ENCODE assay signal across 8 mouse cellular contexts in the genomic region with DNA sequence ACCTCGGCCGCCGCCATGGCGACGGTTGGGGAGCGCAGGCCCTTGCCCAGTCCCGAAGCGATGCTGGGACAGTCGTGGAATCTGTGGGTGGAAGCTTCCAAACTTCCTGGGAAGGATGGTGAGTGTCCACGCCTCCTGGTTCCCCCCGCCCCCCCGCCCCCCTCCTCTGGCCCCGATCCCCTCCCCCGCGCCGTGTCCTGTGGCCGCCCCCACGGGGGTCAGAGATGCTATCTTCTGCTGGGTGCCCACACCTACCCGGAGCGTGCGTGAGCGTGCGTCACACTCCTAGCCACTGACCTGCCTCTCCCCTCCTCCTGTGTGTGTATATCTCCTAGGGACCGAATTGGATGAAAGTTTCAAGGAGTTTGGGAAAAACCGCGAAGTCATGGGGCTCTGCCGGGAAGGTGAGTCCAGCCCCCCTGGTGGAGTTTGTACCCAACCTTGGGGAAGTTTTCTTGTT. TPM values are rescaled to one million over a fixed set of nuclear protein-coding genes. Genes with fewer than 3 reads are reported as not detected.
DNase-seq lines count a peak whose midpoint lies in the region; ATAC-seq and TF ChIP-seq lines count a peak whose summit lies in the region.

No protein-coding gene starts in this region.

- DNase-seq in kidney, adult 2 months, result no peak
- DNase-seq in kidney, adult 18-20 months, result no peak
- peak; percentile 67 to 72 for DNase-seq in cerebellum, adult 18-20 months
- no peak for DNase-seq in hindbrain, embryonic 10.5 days (ENCODE audit: low spot score)
- peak; percentile 26 for DNase-seq in liver, embryonic 13.5 days
- DNase-seq in B cell, adult 2 months, result no peak

- no peaks in the 10 kb centered on the region; the same call in 1 of the 2 replicates for H3K36me3 ChIP-seq in kidney, adult 2 months (ENCODE audit: control insufficient read depth, insufficient read depth, low read length)
- no peaks in the 10 kb centered on the region for H3K36me3 ChIP-seq in E14TG2a.4 (ENCODE audit: insufficient read depth, low read length)
- peaks cover 11% of the 10 kb centered on the region; the same call in 1 of the 2 replicates for H3K36me3 ChIP-seq in hindbrain, embryonic 10.5 days
- 0 out of 2 replicates have a peak, but pooled peaks cover 4% of the 10 kb centered on the region for H3K36me3 ChIP-seq in liver, embryonic 13.5 days
- 0 out of 2 replicates have a peak, but pooled peaks cover 4% of the 10 kb centered on the region for H3K36me3 ChIP-seq in neural tube, embryonic 13.5 days

- TF ChIP-seq CTCF in kidney, adult 2 months (conservative IDR thresholded peaks at IDR 0.05; ENCODE audit: insufficient read depth, insufficient read length, low read depth, low read length), result no peak
- TF ChIP-seq CTCF in E14TG2a.4 (conservative IDR thresholded peaks at IDR 0.05; ENCODE audit: low read length), result no peak

- H3K4me2 ChIP-seq in liver, embryonic 13.5 days, result peak overlapping the region; percentile 94
- peak overlapping the region; percentile 90 for H3K4me2 ChIP-seq in neural tube, embryonic 13.5 days

- H3K9ac ChIP-seq in liver, embryonic 13.5 days, result peak overlapping the region; percentile 92
- H3K9ac ChIP-seq in neural tube, embryonic 13.5 days, result peak overlapping the region; percentile 99

- no peak for TF ChIP-seq POLR2A in kidney, adult 2 months (IDR thresholded peaks at IDR 0.05; ENCODE audit: low read depth, low read length)

- peaks cover 3% of the 10 kb centered on the region; the same call in 1 of the 2 replicates for H3K4me1 ChIP-seq in kidney, adult 2 months (ENCODE audit: control insufficient read depth, insufficient read depth, low read length)
- peaks cover 14% of the 10 kb centered on the region for H3K4me1 ChIP-seq in E14TG2a.4 (replicated peaks; ENCODE audit: low read depth, low read length)
- peaks cover 17% of the 10 kb centered on the region for H3K4me1 ChIP-seq in hindbrain, embryonic 10.5 days (replicated peaks)
- peaks cover 26% of the 10 kb centered on the region for H3K4me1 ChIP-seq in liver, embryonic 13.5 days (replicated peaks)
- peaks cover 20% of the 10 kb centered on the region for H3K4me1 ChIP-seq in neural tube, embryonic 13.5 days (replicated peaks)

- H3K27me3 ChIP-seq in kidney, adult 2 months (replicated peaks; ENCODE audit: control insufficient read depth, insufficient read depth, low read length), result no peaks in the 10 kb centered on the region
- H3K27me3 ChIP-seq in E14TG2a.4 (ENCODE audit: insufficient read depth, low read length), result peaks cover 20% of the 10 kb centered on the region
- no peaks in the 10 kb centered on the region for H3K27me3 ChIP-seq in hindbrain, embryonic 10.5 days (ENCODE audit: insufficient read depth, poor library complexity, severe bottlenecking)
- no peaks in the 10 kb centered on the region for H3K27me3 ChIP-seq in liver, embryonic 13.5 days
- H3K27me3 ChIP-seq in neural tube, embryonic 13.5 days, result no peaks in the 10 kb centered on the region

- WGBS in kidney, adult 2 months, result under 1% methylated on average over 25 of the region's 27 CpGs
- under 1% methylated on average over 27 of the region's 27 CpGs for WGBS in hindbrain, embryonic 10.5 days
- 2% methylated on average over 25 of the region's 27 CpGs for WGBS in liver, embryonic 13.5 days (ENCODE audit: insufficient replicate concordance)
- WGBS in neural tube, embryonic 13.5 days, result under 1% methylated on average over 25 of the region's 27 CpGs

- peak overlapping the region; percentile 74 for H3K27ac ChIP-seq in kidney, adult 2 months (ENCODE audit: insufficient read depth, low read depth, low read length)
- H3K27ac ChIP-seq in hindbrain, embryonic 10.5 days, result peak overlapping the region; percentile 99
- H3K27ac ChIP-seq in liver, embryonic 13.5 days, result peak overlapping the region; percentile 90
- H3K27ac ChIP-seq in neural tube, embryonic 13.5 days (replicated peaks), result peak overlapping the region; percentile 99

- peak overlapping the region; percentile 90 for H3K4me3 ChIP-seq in kidney, adult 2 months (ENCODE audit: insufficient read depth, low read depth, low read length)
- H3K4me3 ChIP-seq in E14TG2a.4 (replicated peaks; ENCODE audit: low read length), result peak overlapping the region; percentile 84
- H3K4me3 ChIP-seq in hindbrain, embryonic 10.5 days, result peak overlapping the region; percentile 80
- peak overlapping the region; percentile 89 for H3K4me3 ChIP-seq in liver, embryonic 13.5 days (replicated peaks)
- peak overlapping the region; percentile 78 for H3K4me3 ChIP-seq in neural tube, embryonic 13.5 days

- H3K9me3 ChIP-seq in E14TG2a.4 (ENCODE audit: low read length), result no peaks in the 10 kb centered on the region
- no peaks in the 10 kb centered on the region for H3K9me3 ChIP-seq in hindbrain, embryonic 10.5 days
- no peaks in the 10 kb centered on the region for H3K9me3 ChIP-seq in liver, embryonic 13.5 days (replicated peaks)
- no peaks in the 10 kb centered on the region for H3K9me3 ChIP-seq in neural tube, embryonic 13.5 days

- peak; percentile 66 for ATAC-seq in liver, embryonic 13.5 days (ENCODE audit: low read depth)
- peak; percentile 78 for ATAC-seq in neural tube, embryonic 13.5 days (ENCODE audit: low read depth)

RNA-seq across cellular contexts. Expression of gene Thoc7, which starts 51.6 kb away (rescaled TPM):
- polyA plus RNA-seq in kidney, adult 2 months (2012; rRNA removed), result 30.5 and 47.3 TPM in 2 replicates
- 199 and 230 TPM in 2 replicates for polyA plus RNA-seq in hindbrain, embryonic 10.5 days (2016; fragmentation: Nextera tagmentation; extraction: Ambion mirVana)
- polyA plus RNA-seq in liver, embryonic 13.5 days (2015; fragmentation: Nextera tagmentation; extraction: Ambion mirVana), result 113 and 133 TPM in 2 replicates
- polyA plus RNA-seq in neural tube, embryonic 13.5 days (2015; fragmentation: Nextera tagmentation; extraction: Ambion mirVana), result 205 and 227 TPM in 2 replicates

RNA-seq across cellular contexts. Expression of gene Atxn7, which starts 52.0 kb away (rescaled TPM):
- 23.7 and 30.7 TPM in 2 replicates for polyA plus RNA-seq in kidney, adult 2 months (2012; rRNA removed)
- polyA plus RNA-seq in hindbrain, embryonic 10.5 days (2016; fragmentation: Nextera tagmentation; extraction: Ambion mirVana), result 3.1 and 3.5 TPM in 2 replicates
- polyA plus RNA-seq in liver, embryonic 13.5 days (2015; fragmentation: Nextera tagmentation; extraction: Ambion mirVana), result 1.2 and 1.6 TPM in 2 replicates
- polyA plus RNA-seq in neural tube, embryonic 13.5 days (2015; fragmentation: Nextera tagmentation; extraction: Ambion mirVana), result 2.8 and 4.4 TPM in 2 replicates

Comparison
In these comparisons a context has a peak if more than half of its experiments do, and no peak if none do; other contexts are left out.
1. DNase-seq: peak in cerebellum, adult 18-20 months (2 of 2) and liver, embryonic 13.5 days (single experiment); none in kidney, adult 2 months (single experiment), kidney, adult 18-20 months (single experiment), hindbrain, embryonic 10.5 days (single experiment) and B cell, adult 2 months (0 of 2).
2. Peak in every context shown above with its lines, with median percentiles within 50 percentile points of each other: H3K27ac ChIP-seq and H3K4me3 ChIP-seq.